Mouse (Mus musculus) heart, postnatal 25 days (tissue): ENCODE results near the gene Stk38l. TPM values are rescaled to one million over a fixed set of nuclear protein-coding genes. Genes with fewer than 3 reads are reported as not detected.

Experiments used
- DNase-seq: peaks from one replicate; pipeline ENCODE4 v3.0.0; 2022; ENCODE audit warnings: low spot score
- intact Hi-C: fragments of 180-260 bp; cut with DNase I; formaldehyde crosslinking; loops from one replicate; pipeline ENCODE4 v1.15.1; 2025
- total RNA-seq, 2 experiments: library from RNA; stranded (reverse); gene quantifications; 2 replicates each; pipeline ENCODE4 v1.2.3; 2021

The Stk38l gene
- total RNA-seq, 2 experiments from 2014 or later, result 12.6 to 14.6 TPM

DNA sequence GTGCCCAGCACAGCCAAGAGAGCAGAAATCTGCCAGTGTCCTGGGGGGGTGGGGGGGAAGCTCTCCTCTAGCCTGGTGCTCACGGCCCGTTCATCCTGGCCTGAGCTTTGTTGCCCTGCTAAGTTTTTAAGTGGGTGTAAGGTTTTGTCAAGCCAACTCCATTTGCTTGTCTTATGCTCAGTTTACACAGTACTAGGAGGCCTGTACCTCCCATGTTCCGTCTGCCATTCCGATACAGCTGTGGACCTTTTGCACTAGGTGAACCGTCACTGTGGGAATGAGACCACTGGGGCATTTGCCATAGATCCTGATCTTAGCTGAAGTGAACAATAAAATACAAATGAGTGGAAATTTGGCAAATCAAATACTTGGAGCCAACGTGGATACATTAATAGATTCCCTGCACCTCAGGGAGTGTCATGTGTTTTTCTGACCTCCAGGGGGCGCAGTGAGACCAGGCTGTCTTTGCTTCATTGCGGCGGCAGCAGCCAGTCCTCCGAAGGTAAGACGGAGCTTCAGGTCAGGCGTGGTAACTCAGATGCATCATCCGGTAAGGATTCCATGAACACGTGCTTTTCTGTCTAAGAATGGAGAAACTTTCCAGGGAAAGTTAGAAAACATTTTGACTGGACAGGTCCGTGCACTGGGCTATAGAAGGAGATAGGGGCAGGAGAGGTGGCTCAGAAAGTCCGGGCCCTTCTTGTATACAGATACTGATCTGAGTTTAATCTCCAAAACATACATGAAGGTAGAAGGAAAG, 100.1 kb downstream of the Stk38l start:
- DNase-seq, result peak; percentile 12
- intact Hi-C loops, result loop anchor here (2.0 to 10.0 kb wide), 3 partner anchors 170 to 1130 kb away; no protein-coding TSS in a partner anchor

DNA sequence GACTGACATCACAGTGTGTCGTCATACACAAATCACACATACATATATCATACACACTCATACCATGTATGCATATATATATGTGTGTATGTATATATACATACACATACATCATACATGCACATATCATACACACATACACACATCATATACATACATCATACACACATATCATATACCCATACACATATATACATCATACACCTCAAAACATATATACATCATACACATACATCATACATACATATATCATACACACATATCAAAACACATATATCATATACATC, 100.6 kb downstream of the Stk38l start:
- intact Hi-C loops, result loop anchor here (2.0 to 10.0 kb wide), 2 partner anchors 169 to 1129 kb away; no protein-coding TSS in a partner anchor
- DNase-seq, result no peak

Other genes with a start within 250 kb of the Stk38l start
- 10 to 100 TPM; 23.6 to 24.9 TPM for gene Itpr2, start 222.8 kb upstream of the Stk38l start, total RNA-seq
- 10 to 100 TPM; 65.2 to 67.2 TPM for gene Fgfr1op2, start 147.8 kb upstream of the Stk38l start, total RNA-seq
- gene Ints13, start 147.2 kb upstream of the Stk38l start, total RNA-seq, result 10 to 100 TPM; 20.7 to 21.3 TPM
- gene Med21, start 82.4 kb upstream of the Stk38l start, total RNA-seq, result 10 to 100 TPM; 46.8 to 52.4 TPM
- 10 to 100 TPM; 14.8 to 16.2 TPM for gene Tm7sf3, start 82.2 kb upstream of the Stk38l start, total RNA-seq
- 1 to 10 TPM in 1 of 2 experiments, under 1 TPM in 1; 0.78 to 1.6 TPM for gene Arntl2, start 71.1 kb downstream of the Stk38l start, total RNA-seq
- 1 to 10 TPM; 2.3 TPM for gene Smco2, start 125.1 kb downstream of the Stk38l start, total RNA-seq
- gene Ppfibp1, start 163.5 kb downstream of the Stk38l start, total RNA-seq, result 100 to 1,000 TPM in 1 of 2 experiments, 10 to 100 TPM in 1; 82.4 to 107 TPM
- not detected for gene 1700034J05Rik, start 229.4 kb downstream of the Stk38l start, total RNA-seq